Mouse (Mus musculus) kidney, postnatal 0 days (tissue): ENCODE measurements at regions not wholly inside any gene's neighbourhood (a gene's known extent, or its start where the extent isn't known, plus 50 kb on each side); places are given as distances from the start of the nearest gene placed in this dataset.

ENCODE experiments used
- ATAC-seq: fragments of 200-750 bp; cut with Nextera tagmentation; replicated peaks from 2 replicates; pipeline ENCODE4 v1.8.0; 2017; ENCODE audit warnings: low read depth, moderate number of reproducible peaks, moderate TSS enrichment, moderate library complexity; ENCODE audit not compliant: low FRiP score
- DNase-seq: peaks from one replicate; pipeline ENCODE4 v3.0.0-alpha.2; 2016; ENCODE audit warnings: low spot score
- H3K27ac ChIP-seq: fragments of 300-500 bp; sonication (generic); 2 replicates; pipeline ENCODE4 v1.5.1; 2014; ENCODE audit warnings: mild to moderate bottlenecking
- H3K27me3 ChIP-seq: fragments of 300-500 bp; sonication (generic); 2 replicates; pipeline ENCODE4 v1.6.1; 2014; ENCODE audit warnings: low read length, mixed read lengths; ENCODE audit not compliant: insufficient read depth
- H3K36me3 ChIP-seq: fragments of 300-500 bp; sonication (generic); 2 replicates; pipeline ENCODE4 v1.6.1; 2014; ENCODE audit warnings: low read length, mixed read lengths; ENCODE audit not compliant: insufficient read depth
- H3K4me1 ChIP-seq: fragments of 300-500 bp; sonication (generic); replicated peaks from 2 replicates; pipeline ENCODE4 v1.6.1; 2014; ENCODE audit warnings: antibody characterized with exemption, low read length, mixed read lengths; ENCODE audit not compliant: insufficient read depth
- H3K4me2 ChIP-seq: fragments of 300-500 bp; sonication (generic); 2 replicates; pipeline ENCODE4 v1.6.1; 2014; ENCODE audit warnings: mild to moderate bottlenecking, low read length, moderate library complexity, mixed read lengths
- H3K4me3 ChIP-seq: fragments of 300-500 bp; sonication (generic); replicated peaks from 2 replicates; pipeline ENCODE4 v1.5.1; 2014; ENCODE audit warnings: low read depth, low read length
- H3K9ac ChIP-seq: fragments of 300-500 bp; sonication (generic); 2 replicates; pipeline ENCODE4 v1.6.1; 2014; ENCODE audit warnings: low read depth, low read length
- H3K9me3 ChIP-seq: fragments of 300-500 bp; sonication (generic); replicated peaks from 2 replicates; pipeline ENCODE4 v1.6.1; 2016; ENCODE audit warnings: low read length, inconsistent platforms, mixed read lengths
- CTCF ChIP-seq: IDR thresholded peaks from 2 replicates; pipeline ENCODE4 v1.5.1; 2016; ENCODE audit warnings: antibody characterized with exemption, low read depth, mild to moderate bottlenecking, moderate library complexity
- WGBS: fragments of 180-500 bp; shearing (Covaris S2); extraction: QIAGEN DNeasy Blood & Tissue Kit; methylation state at CpG from one replicate; pipeline ENCODE4 v1.1.7; 2014; 5-methylcytosine and 5-hydroxymethylcytosine counted together

- WGBS: 61% methylated on average over 8 of the region's 8 CpGs
- H3K4me3 ChIP-seq: no peak overlapping the region
- H3K36me3 ChIP-seq: no peaks in the 10 kb centered on the region
- no peak overlapping the region for H3K27ac ChIP-seq
- H3K4me2 ChIP-seq: no peak overlapping the region
- no peak overlapping the region for H3K9ac ChIP-seq
- no peaks in the 10 kb centered on the region for H3K4me1 ChIP-seq
- DNase-seq (no peak), ATAC-seq (no peak)
- no peak for TF ChIP-seq CTCF
- H3K9me3 ChIP-seq: no peaks in the 10 kb centered on the region
- H3K27me3 ChIP-seq: no peaks in the 10 kb centered on the region
Observed at GRCm38 (mm10) chr15:61618638-61619500, 696.1 kb upstream of the A1bg start.

- Histone ChIP-seq H3K4me3 (no peak overlapping the region), H3K4me1 (no peaks in the 10 kb centered on the region), H3K4me2 (no peak overlapping the region), H3K9ac (no peak overlapping the region), H3K27ac (no peak overlapping the region), H3K9me3 (no peaks in the 10 kb centered on the region), H3K27me3 (no peaks in the 10 kb centered on the region), H3K36me3 (no peaks in the 10 kb centered on the region)
- DNase-seq (no peak), ATAC-seq (no peak)
- no peak for TF ChIP-seq CTCF
- 93% methylated on average over 3 of the region's 3 CpGs for WGBS
Observed at GRCm38 (mm10) chr15:61610662-61611061, 687.9 kb upstream of the A1bg start.

GRCm38 (mm10) chr15:61609656-61610055, 686.8 kb upstream of the A1bg start:
- WGBS: 65% methylated on average over 6 of the region's 6 CpGs
- H3K4me1 ChIP-seq: no peaks in the 10 kb centered on the region
- H3K4me2 ChIP-seq: no peak overlapping the region
- TF ChIP-seq CTCF: no peak
- H3K4me3 ChIP-seq: no peak overlapping the region
- H3K9ac ChIP-seq: no peak overlapping the region
- ATAC-seq (no peak), DNase-seq (no peak)
- H3K9me3 ChIP-seq: no peaks in the 10 kb centered on the region
- no peaks in the 10 kb centered on the region for H3K27me3 ChIP-seq
- no peaks in the 10 kb centered on the region for H3K36me3 ChIP-seq
- H3K27ac ChIP-seq: no peak overlapping the region

DNA sequence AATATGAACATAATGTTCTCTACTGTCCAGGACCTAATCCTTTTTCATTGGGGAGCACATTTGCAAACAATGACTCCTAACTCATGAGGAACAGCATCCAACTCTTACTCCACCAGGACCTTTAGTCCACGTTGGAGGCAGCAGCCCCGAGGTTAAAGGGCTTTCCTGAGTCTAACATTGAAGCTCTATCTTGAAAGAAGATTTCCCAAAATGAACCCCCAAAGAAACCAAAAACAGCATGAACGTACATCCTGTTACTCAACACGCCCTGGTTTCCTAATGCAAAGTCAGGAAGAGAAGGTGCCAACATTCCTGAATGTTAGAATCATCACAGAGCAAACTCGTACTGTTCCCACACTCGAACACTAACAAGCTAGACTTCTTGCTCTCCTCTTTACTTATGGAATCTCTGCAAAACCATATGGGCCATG, 685.5 kb upstream of the A1bg start:
- 57% methylated on average over 6 of the region's 6 CpGs for WGBS
- ATAC-seq: no peak
- H3K9ac ChIP-seq: no peak overlapping the region

DNA sequence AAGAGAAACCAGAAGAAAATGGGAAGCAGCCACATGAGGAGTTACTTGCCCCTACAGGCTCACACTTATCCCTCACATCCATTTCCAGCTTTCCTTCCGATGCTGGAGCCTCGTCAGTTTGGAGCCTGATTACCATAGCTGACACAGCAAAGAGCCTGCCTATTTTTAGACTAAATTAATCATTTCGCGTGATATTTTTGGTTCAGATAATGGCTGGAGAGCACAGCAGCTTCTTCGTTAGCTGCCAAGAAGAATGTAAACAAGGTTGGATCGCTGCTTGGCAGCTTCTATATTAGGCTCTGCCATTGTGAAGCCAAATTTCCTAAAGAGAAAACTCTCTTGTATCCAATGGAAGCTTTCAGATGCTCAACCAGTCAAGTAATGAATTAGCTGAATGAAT, 676.9 kb upstream of the A1bg start:
- no peaks in the 10 kb centered on the region for H3K27me3 ChIP-seq
- H3K9ac ChIP-seq: no peak overlapping the region
- TF ChIP-seq CTCF: no peak
- 63% methylated on average over 6 of the region's 6 CpGs for WGBS
- no peaks in the 10 kb centered on the region for H3K4me1 ChIP-seq
- no peak overlapping the region for H3K4me2 ChIP-seq
- H3K4me3 ChIP-seq: no peak overlapping the region
- DNase-seq: no peak
- no peaks in the 10 kb centered on the region for H3K36me3 ChIP-seq
- ATAC-seq: no peak
- no peak overlapping the region for H3K27ac ChIP-seq
- no peaks in the 10 kb centered on the region for H3K9me3 ChIP-seq

More for the DNA sequence above, 685.5 kb upstream of the A1bg start:
- H3K4me1 ChIP-seq: no peaks in the 10 kb centered on the region
- TF ChIP-seq CTCF: no peak
- peak; percentile 34 for DNase-seq
- H3K9me3 ChIP-seq: no peaks in the 10 kb centered on the region
- H3K27ac ChIP-seq: no peak overlapping the region
- H3K27me3 ChIP-seq: no peaks in the 10 kb centered on the region
- no peak overlapping the region for H3K4me2 ChIP-seq
- H3K4me3 ChIP-seq: no peak overlapping the region
- no peaks in the 10 kb centered on the region for H3K36me3 ChIP-seq

GRCm38 (mm10) chr15:61596318-61596717, 673.5 kb upstream of the A1bg start:
- 52% methylated on average over 4 of the region's 4 CpGs for WGBS
- Histone ChIP-seq H3K4me3 (no peak overlapping the region), H3K9ac (no peak overlapping the region), H3K27me3 (no peaks in the 10 kb centered on the region), H3K9me3 (no peaks in the 10 kb centered on the region), H3K36me3 (no peaks in the 10 kb centered on the region), H3K4me2 (no peak overlapping the region), H3K27ac (no peak overlapping the region), H3K4me1 (no peaks in the 10 kb centered on the region)
- ATAC-seq (no peak), DNase-seq (peak; percentile 18)
- TF ChIP-seq CTCF: no peak

GRCm38 (mm10) chr15:61588956-61589355, 666.1 kb upstream of the A1bg start:
- no peak overlapping the region for H3K4me3 ChIP-seq
- DNase-seq (no peak), ATAC-seq (no peak)
- TF ChIP-seq CTCF: no peak
- no peaks in the 10 kb centered on the region for H3K36me3 ChIP-seq
- no peaks in the 10 kb centered on the region for H3K27me3 ChIP-seq
- no peaks in the 10 kb centered on the region for H3K9me3 ChIP-seq
- H3K27ac ChIP-seq: no peak overlapping the region
- WGBS: 69% methylated on average over 5 of the region's 5 CpGs
- no peak overlapping the region for H3K4me2 ChIP-seq
- no peaks in the 10 kb centered on the region for H3K4me1 ChIP-seq
- no peak overlapping the region for H3K9ac ChIP-seq
